Comparison of ENCODE assay signal across 10 mouse cellular contexts in the genomic region with DNA sequence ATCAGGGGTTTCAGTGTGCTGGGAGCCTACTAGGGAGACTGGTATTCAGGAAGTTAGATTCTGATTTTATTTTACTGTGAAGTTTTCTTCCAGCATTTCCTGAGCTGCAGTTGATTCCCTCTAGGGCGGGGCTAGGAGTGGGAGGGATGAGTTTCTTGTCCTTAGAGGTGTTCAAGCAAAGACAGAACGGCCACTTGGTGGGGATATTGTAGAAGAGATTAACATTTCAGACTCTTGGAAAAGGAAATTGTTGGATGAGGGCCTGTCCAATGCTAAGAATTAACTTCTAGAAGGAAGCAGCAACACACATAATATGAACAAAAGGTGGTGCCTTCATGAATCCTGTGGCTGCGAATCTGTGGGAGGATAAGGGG.
DNase-seq lines count a peak whose midpoint lies in the region; ATAC-seq and TF ChIP-seq lines count a peak whose summit lies in the region.
"Had no signal": no experiment of that assay in that cellular context is flagged by ENCODE, and none has a peak within 500 bp of the region (broad histone marks: within the 10 kb centered on the region; RNA-seq: fewer than 3 reads in every experiment).

No protein-coding gene starts in this region.

- DNase-seq in cerebellum, postnatal 14 days = peak; percentile 44 to 49
- no peak for DNase-seq in cerebellum, postnatal 4 days (ENCODE audit: low spot score in 2 of 2)
- DNase-seq in lung, postnatal 36 days = peak; percentile 10
- no peak for DNase-seq in lung, adult 2 months
- DNase-seq in stomach, postnatal 0 days (ENCODE audit: low spot score) = no peak
- DNase-seq in ovary, adult 18-20 months (ENCODE audit: low spot score) = no peak
- DNase-seq in urinary bladder, postnatal 25 days (ENCODE audit: low spot score) = no peak
- DNase-seq: B cell, adult 2 months had no signal

- TF ChIP-seq POLR2A in lung, adult 2 months (IDR thresholded peaks at IDR 0.05; ENCODE audit: borderline replicate concordance, extremely low read depth, low read depth, low read length) = no peak

- no peak for TF ChIP-seq CTCF in lung, adult 2 months (IDR thresholded peaks at IDR 0.05; ENCODE audit: insufficient read depth, low read length)
- TF ChIP-seq CTCF in stomach, postnatal 0 days (IDR thresholded peaks at IDR 0.05; ENCODE audit: low read depth) = peak; percentile 58

- no peaks in the 10 kb centered on the region for H3K36me3 ChIP-seq in hindbrain, embryonic 16.5 days (ENCODE audit: control insufficient read depth, insufficient read depth, low read length)
- no peaks in the 10 kb centered on the region for H3K36me3 ChIP-seq in stomach, postnatal 0 days (ENCODE audit: control insufficient read depth, insufficient read depth, low read length)

- H3K27me3 ChIP-seq in hindbrain, embryonic 16.5 days (replicated peaks; ENCODE audit: control insufficient read depth, insufficient read depth, low read length) = peaks cover 2% of the 10 kb centered on the region; the same call in 1 of the 2 replicates
- no peaks in the 10 kb centered on the region for H3K27me3 ChIP-seq in stomach, postnatal 0 days (ENCODE audit: control insufficient read depth, insufficient read depth, low read length)

- no peak overlapping the region for H3K27ac ChIP-seq in hindbrain, embryonic 16.5 days (ENCODE audit: low read depth, low read length)
- H3K27ac ChIP-seq in stomach, postnatal 0 days (replicated peaks) = no peak overlapping the region
- H3K27ac ChIP-seq: macrophage had no signal

- H3K9me3 ChIP-seq in hindbrain, embryonic 16.5 days (ENCODE audit: control insufficient read depth, low read length) = no peaks in the 10 kb centered on the region
- H3K9me3 ChIP-seq in stomach, postnatal 0 days (ENCODE audit: control insufficient read depth, low read length) = no peaks in the 10 kb centered on the region

- H3K9ac ChIP-seq in hindbrain, embryonic 16.5 days (ENCODE audit: low read depth, low read length) = 0 out of 2 replicates have a peak overlapping the region, but pooled peaks have one; percentile 7
- no peak overlapping the region for H3K9ac ChIP-seq in stomach, postnatal 0 days (ENCODE audit: low read length)

- no peaks in the 10 kb centered on the region for H3K4me1 ChIP-seq in lung, adult 2 months (ENCODE audit: control insufficient read depth, insufficient read depth, low read length)
- peaks cover 12% of the 10 kb centered on the region for H3K4me1 ChIP-seq in hindbrain, embryonic 16.5 days (ENCODE audit: control insufficient read depth, insufficient read depth, low read depth, low read length)
- H3K4me1 ChIP-seq in stomach, postnatal 0 days (replicated peaks; ENCODE audit: control insufficient read depth, insufficient read depth) = no peaks in the 10 kb centered on the region

- ATAC-seq in hindbrain, embryonic 16.5 days = peak; percentile 38
- no peak for ATAC-seq in stomach, postnatal 0 days (ENCODE audit: low FRiP score, low TSS enrichment)

- peak overlapping the region; percentile 18 for H3K4me2 ChIP-seq in hindbrain, embryonic 16.5 days (ENCODE audit: low read length)
- H3K4me2 ChIP-seq in stomach, postnatal 0 days (replicated peaks; ENCODE audit: low read depth) = no peak overlapping the region

- 16% methylated on average over 3 of the region's 3 CpGs for WGBS in lung, adult 2 months
- 9% methylated on average over 3 of the region's 3 CpGs for WGBS in hindbrain, embryonic 16.5 days
- WGBS in stomach, postnatal 0 days = 18% methylated on average over 3 of the region's 3 CpGs

- TF ChIP-seq EP300 in stomach, postnatal 0 days (optimal IDR thresholded peaks at IDR 0.05) = no peak

- H3K4me3 ChIP-seq in lung, adult 2 months (replicated peaks; ENCODE audit: extremely low read depth, low read depth, low read length) = no peak overlapping the region
- no peak overlapping the region for H3K4me3 ChIP-seq in hindbrain, embryonic 16.5 days (ENCODE audit: low read length)
- H3K4me3 ChIP-seq in stomach, postnatal 0 days (ENCODE audit: low read depth, low read length) = no peak overlapping the region

Comparison
In these comparisons a context has a peak if more than half of its experiments do, and no peak if none do; other contexts are left out.
1. DNase-seq: peak in cerebellum, postnatal 14 days (2 of 2) and lung, postnatal 36 days (single experiment); none in cerebellum, postnatal 4 days (0 of 2), lung, adult 2 months (single experiment), stomach, postnatal 0 days (single experiment), ovary, adult 18-20 months (single experiment) and urinary bladder, postnatal 25 days (single experiment).